In genomic region chr1:64578801-64579200, GRCm38 (mm10) we compare ENCODE assay signal across 18 mouse cellular contexts. TPM values are rescaled to one million over a fixed set of nuclear protein-coding genes. Genes with fewer than 3 reads are reported as not detected.
DNase-seq lines count a peak whose midpoint lies in the region; ATAC-seq and TF ChIP-seq lines count a peak whose summit lies in the region.
"Had no signal": no experiment of that assay in that cellular context is flagged by ENCODE, and none has a peak within 500 bp of the region (broad histone marks: within the 10 kb centered on the region; RNA-seq: fewer than 3 reads in every experiment).

No protein-coding gene starts in this region.

- no peaks in the 10 kb centered on the region for H3K4me1 ChIP-seq in midbrain, embryonic 11.5 days (ENCODE audit: control insufficient read depth, insufficient read depth, low read length)
- no peaks in the 10 kb centered on the region for H3K4me1 ChIP-seq in midbrain, postnatal 0 days (ENCODE audit: insufficient read depth, low read length)
- no peaks in the 10 kb centered on the region for H3K4me1 ChIP-seq in neural tube, embryonic 15.5 days
- H3K4me1 ChIP-seq: forebrain, embryonic 15.5 days; heart, embryonic 12.5 days; hindbrain, embryonic 15.5 days had no signal

- H3K4me2 ChIP-seq in midbrain, embryonic 11.5 days, result no peak overlapping the region
- no peak overlapping the region for H3K4me2 ChIP-seq in midbrain, postnatal 0 days (ENCODE audit: low read depth, low read length, poor library complexity, severe bottlenecking)
- no peak overlapping the region for H3K4me2 ChIP-seq in neural tube, embryonic 15.5 days
- H3K4me2 ChIP-seq: forebrain, embryonic 15.5 days; heart, embryonic 12.5 days; hindbrain, embryonic 15.5 days had no signal

- H3K9me3 ChIP-seq in midbrain, embryonic 11.5 days (ENCODE audit: control insufficient read depth, low read length), result no peaks in the 10 kb centered on the region
- no peaks in the 10 kb centered on the region for H3K9me3 ChIP-seq in midbrain, postnatal 0 days (ENCODE audit: low read length)
- no peaks in the 10 kb centered on the region for H3K9me3 ChIP-seq in neural tube, embryonic 15.5 days (replicated peaks)
- H3K9me3 ChIP-seq: forebrain, embryonic 15.5 days; heart, embryonic 12.5 days; hindbrain, embryonic 15.5 days had no signal

- 87% methylated on average over 3 of the region's 3 CpGs for WGBS in midbrain, embryonic 11.5 days
- 94% methylated on average over 3 of the region's 3 CpGs for WGBS in midbrain, postnatal 0 days
- WGBS in neural tube, embryonic 15.5 days, result 97% methylated on average over 3 of the region's 3 CpGs

- no peaks in the 10 kb centered on the region for H3K27me3 ChIP-seq in midbrain, embryonic 11.5 days (ENCODE audit: control insufficient read depth, insufficient read depth, low read length)
- H3K27me3 ChIP-seq in midbrain, postnatal 0 days (ENCODE audit: insufficient read depth, low read length), result no peaks in the 10 kb centered on the region
- H3K27me3 ChIP-seq in neural tube, embryonic 15.5 days (replicated peaks), result no peaks in the 10 kb centered on the region
- H3K27me3 ChIP-seq: forebrain, embryonic 15.5 days; heart, embryonic 12.5 days; hindbrain, embryonic 15.5 days; Patski had no signal

- H3K9ac ChIP-seq in midbrain, embryonic 11.5 days (ENCODE audit: low read length), result no peak overlapping the region
- no peak overlapping the region for H3K9ac ChIP-seq in midbrain, postnatal 0 days (replicated peaks; ENCODE audit: low read length, poor library complexity, severe bottlenecking)
- no peak overlapping the region for H3K9ac ChIP-seq in neural tube, embryonic 15.5 days (replicated peaks)
- H3K9ac ChIP-seq: forebrain, embryonic 15.5 days; heart, embryonic 12.5 days; hindbrain, embryonic 15.5 days had no signal

- DNase-seq in embryo, embryonic 10.5 days (ENCODE audit: low spot score), result peak; percentile 21
- no peak for DNase-seq in embryo, embryonic 9.5 days (ENCODE audit: extremely low spot score)
- DNase-seq in midbrain, embryonic 11.5 days (ENCODE audit: low spot score, missing footprints), result peak; percentile 73
- DNase-seq in midbrain, postnatal 0 days (ENCODE audit: low spot score), result no peak
- peak; percentile 36 for DNase-seq in ZHBTc4 (ENCODE audit: low read depth, low spot score)
- DNase-seq in thymus, postnatal 36 days, result no peak
- DNase-seq: adrenal gland, adult 8-10 months; adrenal gland, postnatal 36 days; cerebellum, adult 2 months; cerebellum, postnatal 10 days; gastrocnemius, postnatal 25 days; kidney, adult 2 months had no signal

- TF ChIP-seq CTCF in midbrain, postnatal 0 days (IDR thresholded peaks at IDR 0.05), result no peak

- no peak overlapping the region for H3K27ac ChIP-seq in midbrain, embryonic 11.5 days (ENCODE audit: low read depth, low read length)
- H3K27ac ChIP-seq in midbrain, postnatal 0 days (ENCODE audit: low read depth, low read length), result no peak overlapping the region
- no peak overlapping the region for H3K27ac ChIP-seq in neural tube, embryonic 15.5 days (replicated peaks)
- H3K27ac ChIP-seq: forebrain, embryonic 15.5 days; hindbrain, embryonic 15.5 days had no signal

- no peak for ATAC-seq in midbrain, embryonic 11.5 days (ENCODE audit: low FRiP score)
- ATAC-seq in midbrain, postnatal 0 days (ENCODE audit: low FRiP score), result no peak
- ATAC-seq in neural tube, embryonic 15.5 days (ENCODE audit: low FRiP score), result no peak
- ATAC-seq: forebrain, embryonic 15.5 days; intestine, embryonic 16.5 days; Patski had no signal

- H3K36me3 ChIP-seq in midbrain, embryonic 11.5 days (ENCODE audit: control insufficient read depth, insufficient read depth, low read length), result peaks cover 9% of the 10 kb centered on the region
- H3K36me3 ChIP-seq in midbrain, postnatal 0 days (ENCODE audit: insufficient read depth, low read length), result peaks cover 23% of the 10 kb centered on the region
- H3K36me3 ChIP-seq in neural tube, embryonic 15.5 days, result peaks cover 46% of the 10 kb centered on the region

- no peak overlapping the region for H3K4me3 ChIP-seq in midbrain, embryonic 11.5 days (ENCODE audit: low read depth, low read length)
- H3K4me3 ChIP-seq in midbrain, postnatal 0 days (ENCODE audit: low read depth, low read length), result no peak overlapping the region
- no peak overlapping the region for H3K4me3 ChIP-seq in neural tube, embryonic 15.5 days (replicated peaks)
- H3K4me3 ChIP-seq: forebrain, embryonic 15.5 days; heart, embryonic 12.5 days; hindbrain, embryonic 15.5 days had no signal

RNA-seq across cellular contexts. Expression of gene Mettl21a, which starts 38.2 kb away (rescaled TPM):
- polyA plus RNA-seq in midbrain, embryonic 11.5 days (2014; fragmentation: Nextera tagmentation; extraction: Ambion mirVana), result 20.9 and 24.4 TPM in 2 replicates
- total RNA-seq in midbrain, postnatal 0 days (2014; rRNA removed), result 9.4 and 12.1 TPM in 2 replicates
- polyA plus RNA-seq in midbrain, postnatal 0 days (2015; fragmentation: Nextera tagmentation; extraction: Ambion mirVana), result 10.8 and 13.3 TPM in 2 replicates
- polyA plus RNA-seq in neural tube, embryonic 15.5 days (2015; fragmentation: Nextera tagmentation; extraction: Ambion mirVana), result 17.7 and 18.8 TPM in 2 replicates

RNA-seq across cellular contexts. Expression of gene Creb1, which starts 46.4 kb away (rescaled TPM):
- polyA plus RNA-seq in midbrain, embryonic 11.5 days (2014; fragmentation: Nextera tagmentation; extraction: Ambion mirVana), result 59.7 and 71.4 TPM in 2 replicates
- total RNA-seq in midbrain, postnatal 0 days (2014; rRNA removed), result 45.1 and 52.9 TPM in 2 replicates
- 10.3 and 11.8 TPM in 2 replicates for polyA plus RNA-seq in midbrain, postnatal 0 days (2015; fragmentation: Nextera tagmentation; extraction: Ambion mirVana)
- polyA plus RNA-seq in neural tube, embryonic 15.5 days (2015; fragmentation: Nextera tagmentation; extraction: Ambion mirVana), result 25.4 and 27.5 TPM in 2 replicates

Comparison
In these comparisons a context has a peak if more than half of its experiments do, and no peak if none do; other contexts are left out.
1. DNase-seq: peak in embryo, embryonic 10.5 days (single experiment), midbrain, embryonic 11.5 days (single experiment) and ZHBTc4 (single experiment); none in embryo, embryonic 9.5 days (single experiment), midbrain, postnatal 0 days (single experiment) and thymus, postnatal 36 days (0 of 2).